Mouse (Mus musculus) kidney, postnatal 36 days (tissue): ENCODE measurements at regions not wholly inside any gene's neighbourhood (a gene's known extent, or its start where the extent isn't known, plus 50 kb on each side); places are given as distances from the start of the nearest gene placed in this dataset.

Experiments
- DNase-seq, 2 experiments: peaks; one replicate each; pipeline ENCODE4 v3.0.0; 2021 to 2022; ENCODE audit warnings: mixed read lengths in 2 of 2

DNA sequence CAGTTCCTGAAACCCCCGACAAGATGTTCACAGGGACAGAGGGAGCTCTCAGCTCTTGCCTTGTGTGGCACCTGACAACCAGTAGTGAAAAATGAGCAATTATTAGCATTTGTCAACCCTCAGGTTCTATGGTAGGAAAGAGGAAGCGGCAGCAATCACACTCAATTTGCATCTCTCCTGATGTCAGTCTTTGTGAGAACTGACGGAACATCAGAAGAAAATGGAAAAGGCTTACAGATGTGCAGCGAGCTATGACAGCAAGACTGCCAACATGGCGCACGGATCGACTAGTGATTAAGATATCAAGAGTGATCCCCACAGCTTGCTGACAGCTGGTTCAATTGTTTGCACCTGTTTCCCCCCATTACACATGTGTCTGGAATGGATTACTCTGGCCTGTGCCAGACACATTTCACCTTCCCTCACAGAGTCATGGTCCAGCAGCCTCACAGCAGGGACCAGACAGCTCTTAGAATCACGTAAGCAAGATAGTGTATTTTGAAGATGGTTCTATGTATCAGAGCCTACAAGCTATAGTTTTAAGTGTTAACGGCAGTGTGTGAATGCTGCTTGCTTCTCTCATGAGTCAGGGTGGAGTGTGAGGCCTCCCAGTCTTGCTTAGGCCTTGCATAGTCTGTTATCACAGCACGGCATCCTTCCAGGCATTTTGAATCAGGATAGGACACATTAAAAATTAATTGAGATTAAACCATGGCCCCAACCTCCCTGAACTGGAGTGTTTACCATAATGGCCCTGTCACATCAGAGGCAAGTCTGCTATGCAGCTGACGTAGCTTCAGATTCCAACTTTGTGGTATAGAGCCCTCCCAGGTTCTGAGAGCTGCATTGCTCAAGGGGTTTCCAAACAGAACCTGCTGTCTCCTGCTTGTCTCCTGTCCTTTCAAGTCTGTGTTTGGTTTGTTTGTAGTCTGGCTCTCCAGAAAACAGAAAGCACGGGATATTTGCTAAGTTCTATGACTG lies 2258.0 kb downstream of the 4930444P10Rik start:
- DNase-seq, result no peak

DNA sequence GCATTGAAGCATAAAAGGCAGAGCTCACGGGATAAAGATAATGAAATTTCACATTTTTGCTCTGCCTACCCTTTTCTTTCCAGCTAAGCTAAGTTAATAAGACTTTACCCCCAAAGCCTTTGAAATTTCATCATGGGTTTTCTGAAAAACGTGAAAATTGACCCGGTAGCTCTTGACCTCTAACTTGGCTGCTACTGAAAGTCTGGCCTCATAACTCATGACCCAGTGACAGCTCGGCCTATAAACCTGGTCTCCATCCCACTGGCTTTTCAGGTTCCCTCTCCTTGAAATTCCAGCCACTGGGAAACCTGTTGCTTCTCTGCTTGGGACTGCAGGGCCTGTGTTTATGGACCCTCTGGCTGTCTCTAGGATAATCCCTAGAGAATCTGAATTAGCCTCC lies 2285.3 kb downstream of the 4930444P10Rik start:
- DNase-seq, result no peak

DNA sequence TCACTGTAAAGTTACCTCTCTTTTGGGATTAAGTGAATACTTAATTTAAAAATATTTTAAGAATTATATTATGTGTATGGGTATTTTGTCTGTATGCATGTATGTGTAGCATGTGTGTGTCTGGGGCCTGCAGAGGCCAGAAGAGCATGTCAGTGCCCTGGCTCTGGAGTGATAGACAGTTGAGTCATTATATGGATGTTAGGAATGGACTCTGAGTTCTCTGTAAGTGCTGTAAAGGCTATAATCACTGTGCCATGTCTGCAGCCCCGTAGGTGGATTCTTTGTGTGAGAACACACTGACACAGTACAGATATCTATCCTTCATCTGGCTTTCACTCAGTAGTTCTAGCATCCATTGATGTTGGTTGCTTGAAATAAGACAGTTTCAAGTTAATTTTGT lies 2292.7 kb downstream of the 4930444P10Rik start:
- DNase-seq, result no peak

DNA sequence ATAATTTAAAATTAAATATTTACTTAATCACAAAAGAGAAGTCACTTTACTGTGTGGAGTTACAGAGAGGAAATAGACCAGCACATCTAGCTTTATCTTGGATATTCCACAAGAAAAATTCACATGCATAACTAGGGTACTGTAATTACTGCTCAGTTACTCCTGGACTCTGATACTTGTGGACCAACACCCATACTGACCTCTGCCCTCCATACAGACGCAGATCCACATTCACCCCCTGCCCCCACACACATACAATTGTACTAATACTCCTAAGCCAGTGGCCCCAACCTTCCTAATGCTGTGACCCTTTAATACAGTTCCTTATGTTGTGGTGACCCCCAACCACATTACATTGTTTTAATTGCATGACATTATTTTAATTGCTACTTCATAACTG lies 2294.3 kb downstream of the 4930444P10Rik start:
- no peak for DNase-seq

DNA sequence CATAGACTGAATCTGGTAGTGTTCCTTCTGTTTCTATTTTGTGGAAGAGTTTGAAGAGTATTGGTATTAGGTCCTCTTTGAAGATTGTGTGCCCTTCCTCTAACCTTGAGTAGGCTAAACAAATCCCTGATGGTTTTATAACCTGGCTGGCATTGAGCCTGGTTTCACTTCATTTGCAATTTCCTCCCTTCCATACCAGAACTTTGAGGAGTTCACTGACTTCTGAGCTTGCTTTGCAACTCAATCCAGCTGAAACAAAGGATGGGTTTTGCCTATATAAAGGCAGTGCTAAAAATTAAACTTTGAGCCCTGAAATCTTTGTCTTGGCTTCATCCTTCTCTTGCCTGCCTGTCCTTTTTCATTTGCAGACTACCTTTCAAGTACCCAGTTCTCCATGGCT lies 2297.9 kb downstream of the 4930444P10Rik start:
- no peak for DNase-seq

DNA sequence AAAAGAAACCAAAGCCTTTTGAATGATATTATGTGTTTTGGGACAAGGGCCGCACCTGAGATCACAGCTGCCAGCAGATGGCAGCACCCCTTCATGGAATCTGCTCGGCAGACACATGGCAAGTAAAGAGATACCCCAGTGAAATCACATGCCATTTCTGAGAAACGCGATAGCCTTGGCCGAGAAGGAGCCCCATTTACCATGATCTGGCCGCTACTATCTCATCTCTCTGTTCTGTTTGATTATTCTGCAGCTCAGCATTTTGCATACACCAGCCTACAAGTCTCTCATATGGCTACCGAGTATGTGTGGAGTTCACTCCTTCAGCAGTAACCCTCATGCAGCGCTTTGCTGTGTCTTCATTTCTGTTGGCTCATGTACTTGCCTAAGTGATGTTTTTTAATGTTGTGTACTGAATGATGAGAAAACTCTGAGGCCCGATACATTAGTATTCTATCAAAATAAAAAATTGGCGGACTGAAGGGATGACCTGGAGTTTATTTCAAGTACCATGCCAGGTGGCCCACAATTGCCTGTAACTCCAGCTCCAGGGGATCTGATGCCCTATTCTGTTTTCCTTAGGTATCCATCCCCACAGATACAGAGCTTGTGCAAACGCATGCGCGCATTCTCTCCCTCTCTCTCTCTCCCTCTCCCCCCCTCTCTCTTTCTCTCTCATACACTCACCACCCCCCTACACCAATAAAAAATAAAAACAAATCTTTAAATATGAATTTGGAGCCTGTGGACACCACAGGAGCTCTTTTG lies 2303.6 kb downstream of the 4930444P10Rik start:
- peak; percentile 43 to 85 for DNase-seq

DNA sequence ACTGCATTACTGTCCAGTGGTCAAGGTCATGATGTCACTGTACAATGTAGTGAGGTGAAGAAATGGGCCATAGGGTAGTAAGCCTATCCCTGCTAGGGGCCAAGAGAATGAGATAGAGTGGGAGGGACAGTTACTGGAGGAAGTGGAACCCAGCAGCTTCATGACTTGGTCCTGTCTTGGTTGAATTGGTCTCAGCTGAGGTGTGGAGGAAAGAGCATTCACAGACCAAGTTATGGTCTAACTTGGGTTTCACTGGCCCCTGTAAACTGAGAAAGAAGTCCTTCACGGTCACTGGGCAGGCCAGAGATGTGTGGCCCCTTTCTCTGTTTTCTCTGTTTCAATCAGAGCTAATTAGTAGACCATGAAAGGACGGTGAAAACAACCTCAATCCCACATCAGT lies 2306.1 kb downstream of the 4930444P10Rik start:
- DNase-seq, result no peak

DNA sequence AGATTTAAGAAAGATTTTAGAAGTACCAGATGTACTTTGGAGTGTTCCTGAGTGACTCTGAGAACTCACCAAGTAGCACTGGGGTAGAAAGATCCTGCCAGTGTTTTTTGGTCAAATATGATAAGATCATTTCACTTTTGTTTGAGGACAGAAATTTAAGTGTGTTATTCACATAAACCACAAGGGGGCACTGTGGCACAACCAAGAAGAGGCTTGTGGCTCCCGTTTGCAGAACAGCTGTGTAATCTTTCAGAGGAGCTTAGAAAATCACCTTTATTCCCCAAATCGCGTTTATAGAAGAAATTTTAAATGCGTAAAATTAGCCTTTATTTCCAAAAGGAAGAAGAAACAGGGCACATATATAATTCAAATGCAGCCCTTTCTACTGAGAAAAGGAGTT lies 2308.7 kb downstream of the 4930444P10Rik start:
- peak; percentile 20 to 46 for DNase-seq

DNA sequence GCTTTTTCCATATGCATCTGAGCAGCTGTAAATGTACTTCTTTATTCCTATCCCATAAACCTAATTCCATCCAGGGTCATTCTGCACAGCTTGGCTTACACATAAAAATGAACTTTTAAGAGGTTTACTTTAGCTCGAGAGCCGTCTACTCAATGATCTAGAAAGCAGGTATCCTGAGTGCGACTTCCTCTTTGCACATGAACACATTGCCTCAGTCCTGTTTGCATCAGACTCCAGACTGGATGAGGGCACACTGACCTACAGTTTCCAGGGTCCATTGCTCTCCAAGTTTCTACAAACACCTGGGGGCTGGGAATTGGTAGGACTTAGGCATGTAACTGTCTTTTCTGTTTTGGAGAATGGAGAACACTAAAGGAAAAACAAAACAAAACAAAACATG lies 2310.5 kb downstream of the 4930444P10Rik start:
- DNase-seq, result no peak

DNA sequence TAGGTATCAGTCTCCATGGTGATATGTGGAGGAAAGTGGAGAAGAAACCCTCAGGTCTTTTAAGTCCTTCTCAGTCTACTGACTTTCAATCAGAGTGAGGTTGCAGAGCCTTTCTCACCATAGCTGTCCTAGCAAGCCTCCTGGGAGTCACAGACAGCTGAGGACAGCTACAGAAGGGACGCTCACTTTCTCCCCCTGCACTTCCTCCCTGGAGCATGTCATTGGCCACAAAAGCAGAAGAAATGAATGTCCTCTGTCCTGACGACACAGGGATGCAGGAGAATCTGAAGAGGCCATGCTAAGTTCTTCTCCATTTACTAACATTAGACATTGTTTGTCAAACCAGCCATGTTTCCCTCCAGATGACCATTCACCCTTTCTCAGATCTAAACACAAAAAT lies 2321.0 kb downstream of the 4930444P10Rik start:
- DNase-seq, result no peak

DNA sequence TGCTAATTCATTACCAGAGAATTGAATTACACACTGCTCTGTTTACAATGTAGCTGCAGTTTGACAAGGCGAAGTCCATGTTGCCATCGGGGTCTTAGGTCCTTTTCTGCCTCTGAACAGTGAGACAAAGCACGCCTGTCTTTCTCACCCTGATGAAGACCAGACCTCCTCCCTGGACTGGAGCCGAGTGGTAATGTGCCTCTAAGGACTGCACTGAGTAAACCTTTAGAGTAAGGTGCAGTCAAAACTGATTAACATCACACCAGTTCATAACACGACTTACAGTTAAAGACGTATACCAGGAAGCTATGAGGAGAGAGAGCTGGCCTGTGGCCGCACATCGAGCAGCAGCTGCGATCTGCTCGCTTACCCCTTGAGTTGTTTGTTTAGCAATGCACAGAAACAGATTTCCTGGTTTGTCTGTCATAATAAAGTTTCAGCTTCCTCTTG lies 2322.1 kb downstream of the 4930444P10Rik start:
- no peak for DNase-seq

DNA sequence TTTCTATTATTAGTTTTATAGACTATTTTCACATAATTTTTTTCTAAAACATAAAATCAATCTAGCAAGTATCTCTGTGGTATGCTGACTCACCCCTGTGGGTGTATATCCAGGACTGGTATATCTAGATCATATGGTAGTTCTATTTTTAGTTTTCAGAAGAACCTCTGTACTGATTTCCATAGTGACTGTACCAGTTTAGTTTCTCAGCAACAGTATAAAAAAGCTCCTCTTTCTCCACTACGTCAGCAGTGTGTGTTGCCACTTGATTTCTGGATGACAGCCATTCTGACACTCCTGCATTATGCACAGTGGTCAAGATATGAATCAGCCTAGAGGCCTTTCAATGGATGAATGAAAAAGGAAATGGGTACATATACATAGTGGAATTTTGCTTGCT lies 2338.6 kb downstream of the A830018L16Rik start:
- no peak for DNase-seq

DNA sequence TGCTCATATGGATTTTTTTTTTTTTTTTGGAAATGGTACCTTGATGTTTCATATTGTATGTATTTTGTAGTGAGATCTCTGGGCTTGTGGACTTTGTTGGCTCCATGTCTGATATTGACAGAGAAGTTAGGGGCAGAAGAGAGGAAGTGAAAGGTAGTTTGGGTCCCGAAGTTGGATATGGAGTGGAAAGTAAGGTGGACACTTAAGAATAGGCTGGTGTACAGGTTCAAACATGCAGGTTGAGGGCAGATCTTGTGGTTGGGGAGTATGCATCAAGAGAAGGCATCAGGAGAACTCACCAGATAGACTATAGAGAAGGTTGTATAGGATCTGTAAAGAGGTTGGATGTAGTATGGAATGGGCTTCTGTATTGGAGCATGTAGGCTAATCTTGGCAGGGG lies 2337.5 kb downstream of the A830018L16Rik start:
- DNase-seq, result no peak
